Mouse (Mus musculus) layer of hippocampus, postnatal 36 days (tissue): ENCODE measurements at regions not wholly inside any gene's neighbourhood (a gene's known extent, or its start where the extent isn't known, plus 50 kb on each side); places are given as distances from the start of the nearest gene placed in this dataset.
"Not testable (repeated sequence)": the region's sequence is repeated elsewhere in the genome, so short reads cannot be mapped to it uniquely, and the experiment has no call there.

Source experiments
- DNase-seq, 2 experiments: peaks; one replicate each; pipeline ENCODE4 v3.0.0; 2022

GRCm38 (mm10) chr3:16533643-16534042 lies 527.4 kb upstream of the Gm5150 start:
- DNase-seq: no peak

GRCm38 (mm10) chr3:16527511-16527910 lies 521.3 kb upstream of the Gm5150 start:
- not testable (repeated sequence) for DNase-seq

GRCm38 (mm10) chr3:16488431-16488830 lies 482.2 kb upstream of the Gm5150 start:
- not testable (repeated sequence) for DNase-seq

GRCm38 (mm10) chr3:16482750-16483149 lies 476.5 kb upstream of the Gm5150 start:
- DNase-seq: no peak

- DNase-seq: no peak
Measured at GRCm38 (mm10) chr3:16471360-16471759, 465.1 kb upstream of the Gm5150 start.

- peak; percentile 42 to 46 for DNase-seq
Measured at GRCm38 (mm10) chr3:16466388-16466787, 460.2 kb upstream of the Gm5150 start.

GRCm38 (mm10) chr3:16465357-16465756 lies 459.1 kb upstream of the Gm5150 start:
- DNase-seq: no peak

GRCm38 (mm10) chr3:16464301-16464700 lies 458.1 kb upstream of the Gm5150 start:
- no peak for DNase-seq

GRCm38 (mm10) chr3:16433033-16433432 lies 426.8 kb upstream of the Gm5150 start:
- no peak for DNase-seq

- no peak for DNase-seq
Measured at GRCm38 (mm10) chr3:16431819-16432115, 425.5 kb upstream of the Gm5150 start.

GRCm38 (mm10) chr3:16431082-16431818 lies 425.0 kb upstream of the Gm5150 start:
- DNase-seq: no peak
